Mouse (Mus musculus) MEL (cell line): ENCODE measurements around the gene Sox5.

Experiments used
- CHD2 ChIP-seq: IDR thresholded peaks from 2 replicates; pipeline ENCODE4 v1.6.1; 2011; ENCODE audit warnings: low read length, improper control_type of control experiment
- CTCF ChIP-seq, 3 experiments: IDR thresholded peaks in 2 of 3; conservative IDR thresholded peaks in 1 of 3; 2 replicates each; pipeline ENCODE4 v1.5.1; 2011 to 2012; ENCODE audit warnings: low read length in 3 of 3, low read depth in 2 of 3, mild to moderate bottlenecking in 2 of 3, improper control_type of control experiment in 1 of 3, inconsistent platforms in 1 of 3, mixed read lengths in 1 of 3, moderate library complexity in 1 of 3; ENCODE audit not compliant: control insufficient read depth in 1 of 3, insufficient read depth in 1 of 3, poor library complexity in 1 of 3, severe bottlenecking in 1 of 3
- E2F4 ChIP-seq: IDR thresholded peaks from 2 replicates; pipeline ENCODE4 v1.6.1; 2011; ENCODE audit warnings: low read depth, low read length, improper control_type of control experiment, borderline replicate concordance
- EP300 ChIP-seq, 2 experiments: IDR thresholded peaks; 2 replicates each; pipeline ENCODE4 v1.6.1; 2011; ENCODE audit warnings: improper control_type of control experiment in 2 of 2, low read length in 2 of 2, low read depth in 1 of 2, mild to moderate bottlenecking in 1 of 2
- ETS1 ChIP-seq: IDR thresholded peaks from 2 replicates; pipeline ENCODE4 v1.6.1; 2012; ENCODE audit warnings: low read depth, mild to moderate bottlenecking, inconsistent platforms, low read length, improper control_type of control experiment, moderate library complexity
- GATA1 ChIP-seq: IDR thresholded peaks from 2 replicates; pipeline ENCODE4 v1.6.1; 2011; ENCODE audit warnings: low read depth, low read length, improper control_type of control experiment
- KAT2A ChIP-seq: conservative IDR thresholded peaks from 2 replicates; pipeline ENCODE4 v1.6.1; 2012; ENCODE audit warnings: low read depth, low read length, improper control_type of control experiment, inconsistent platforms
- MAX ChIP-seq: IDR thresholded peaks from 2 replicates; pipeline ENCODE4 v1.6.1; 2011; ENCODE audit warnings: low read length, improper control_type of control experiment
- MEF2A ChIP-seq: IDR thresholded peaks from 2 replicates; pipeline ENCODE4 v1.6.1; 2014; ENCODE audit warnings: low read depth, mild to moderate bottlenecking, inconsistent platforms, low read length, improper control_type of control experiment; ENCODE audit not compliant: poor library complexity, insufficient replicate concordance, severe bottlenecking; ENCODE audit errors: extremely low read depth
- MXI1 ChIP-seq: IDR thresholded peaks from 2 replicates; pipeline ENCODE4 v1.6.1; 2011; ENCODE audit warnings: mild to moderate bottlenecking, low read depth, low read length, improper control_type of control experiment
- POLR2A ChIP-seq, 2 experiments: IDR thresholded peaks; 2 replicates each; pipeline ENCODE4 v1.6.1; 2011 to 2012; ENCODE audit warnings: low read length in 2 of 2, mild to moderate bottlenecking in 2 of 2, control low read depth in 1 of 2, improper control_type of control experiment in 1 of 2, low read depth in 1 of 2, moderate library complexity in 1 of 2; ENCODE audit not compliant: control insufficient read depth in 1 of 2, insufficient read depth in 1 of 2, poor library complexity in 1 of 2
- POLR2AphosphoS2 ChIP-seq: IDR thresholded peaks from 2 replicates; pipeline ENCODE4 v1.6.1; 2011; ENCODE audit warnings: low read length, improper control_type of control experiment
- POLR2AphosphoS5 ChIP-seq: IDR thresholded peaks from 2 replicates; pipeline ENCODE4 v1.6.1; 2012; ENCODE audit warnings: low read depth, borderline replicate concordance, mild to moderate bottlenecking, inconsistent platforms, low read length, moderate library complexity, mixed read lengths
- TAL1 ChIP-seq: IDR thresholded peaks from 2 replicates; pipeline ENCODE4 v1.6.1; 2012; ENCODE audit warnings: mild to moderate bottlenecking, inconsistent platforms, low read length, moderate library complexity, mixed read lengths

- TF ChIP-seq MEF2A: no peak
- TF ChIP-seq POLR2AphosphoS5: no peak
- no peak for TF ChIP-seq KAT2A
- TF ChIP-seq CTCF (IDR thresholded peaks at IDR 0.05 in 2 of 3, conservative IDR thresholded peaks at IDR 0.05 in 1 of 3; ENCODE audit: control insufficient read depth in 1 of 3, insufficient read depth in 1 of 3, low read depth in 2 of 3, low read length in 3 of 3, poor library complexity in 1 of 3, severe bottlenecking in 1 of 3): no peak
- no peak for TF ChIP-seq EP300 (IDR thresholded peaks at IDR 0.05; ENCODE audit: low read depth in 1 of 2, low read length in 2 of 2)
- no peak for TF ChIP-seq POLR2A (IDR thresholded peaks at IDR 0.05; ENCODE audit: control insufficient read depth in 1 of 2, insufficient read depth in 1 of 2, low read depth in 1 of 2, low read length in 2 of 2, poor library complexity in 1 of 2)
- TF ChIP-seq ETS1: no peak
- no peak for TF ChIP-seq POLR2AphosphoS2
- no peak for TF ChIP-seq E2F4
- TF ChIP-seq MXI1: no peak
- TF ChIP-seq CHD2: no peak
- TF ChIP-seq GATA1: no peak
- no peak for TF ChIP-seq MAX
- TF ChIP-seq TAL1: no peak
Observed at GRCm38 (mm10) chr6:144687681-144688080, 94.1 kb downstream of the Sox5 start.
